Mouse (Mus musculus) layer of hippocampus, adult 18-20 months (tissue): ENCODE measurements at regions not wholly inside any gene's neighbourhood (a gene's known extent, or its start where the extent isn't known, plus 50 kb on each side); places are given as distances from the start of the nearest gene placed in this dataset.

Experiments used
- DNase-seq, 2 experiments: peaks; one replicate each; pipeline ENCODE4 v3.0.0; 2022; ENCODE audit warnings: low spot score in 2 of 2

DNA sequence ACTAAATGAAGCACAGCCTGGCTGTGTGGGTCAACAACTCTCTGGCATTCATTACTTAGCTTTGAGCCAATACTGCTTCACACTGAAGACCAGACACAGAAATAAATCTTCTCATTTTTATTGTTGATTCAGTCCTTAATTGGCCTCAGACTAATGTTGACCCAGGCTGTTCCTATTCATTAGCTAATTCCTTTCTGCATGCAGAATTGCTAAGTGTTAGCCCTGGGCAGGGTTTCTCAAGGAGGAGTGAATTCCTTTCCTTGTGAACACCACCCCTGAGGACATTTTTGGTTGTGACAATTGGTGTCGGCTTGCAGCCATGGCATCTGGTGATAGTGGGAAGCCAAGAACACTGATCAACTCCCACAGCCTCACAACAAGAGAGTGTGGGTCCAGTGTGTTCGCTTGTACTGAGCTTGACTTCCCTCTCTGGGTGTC, 179.5 kb downstream of the Cavin4 start:
- peak in 1 of 2 experiments; percentile 29 for DNase-seq

DNA sequence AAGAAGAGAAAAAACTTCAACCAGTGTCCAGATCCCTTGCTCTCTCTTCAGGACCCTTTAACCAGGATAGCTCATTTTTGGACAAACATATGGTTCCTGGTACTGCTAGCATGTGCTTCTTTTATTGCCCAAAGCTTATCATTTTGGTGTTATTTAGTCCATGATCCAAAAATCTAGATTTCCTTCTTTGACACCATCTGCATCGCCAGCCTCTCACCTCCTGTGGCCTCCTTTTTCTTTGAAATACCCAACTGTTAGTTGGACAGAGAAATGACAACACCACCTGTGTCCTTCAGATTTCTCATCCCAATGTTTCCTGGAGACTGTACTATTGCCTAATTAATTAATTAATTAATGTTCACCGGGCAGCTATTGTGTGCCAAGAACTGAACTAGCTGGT, 188.0 kb upstream of the Plppr1 start:
- peak; percentile 5 to 30 for DNase-seq

DNA sequence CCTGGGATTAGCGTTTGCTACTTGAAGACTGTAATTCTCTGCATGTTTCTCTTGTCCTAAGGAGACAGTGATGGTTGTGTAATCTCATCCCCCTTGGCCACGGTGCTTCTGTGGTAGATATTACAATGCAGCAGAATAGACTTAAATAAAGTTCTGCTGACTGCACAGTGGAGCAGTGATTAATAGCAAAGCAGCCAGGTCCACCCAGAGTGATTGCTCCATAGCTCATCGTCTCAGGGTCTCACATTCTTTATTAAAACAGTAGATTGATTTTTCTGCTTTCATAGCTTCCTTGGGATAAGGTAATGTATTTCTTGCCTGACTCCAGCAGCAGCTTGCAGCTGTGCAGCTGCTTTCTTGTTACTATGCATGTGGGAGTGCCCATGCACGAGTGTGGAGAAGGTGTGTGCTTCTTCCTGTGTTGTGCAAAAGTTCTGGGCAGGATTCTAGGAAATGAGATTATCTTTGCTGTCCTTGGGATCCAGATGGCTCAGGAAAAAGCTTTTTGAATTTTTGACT, 169.9 kb upstream of the Plppr1 start:
- DNase-seq, result no peak

DNA sequence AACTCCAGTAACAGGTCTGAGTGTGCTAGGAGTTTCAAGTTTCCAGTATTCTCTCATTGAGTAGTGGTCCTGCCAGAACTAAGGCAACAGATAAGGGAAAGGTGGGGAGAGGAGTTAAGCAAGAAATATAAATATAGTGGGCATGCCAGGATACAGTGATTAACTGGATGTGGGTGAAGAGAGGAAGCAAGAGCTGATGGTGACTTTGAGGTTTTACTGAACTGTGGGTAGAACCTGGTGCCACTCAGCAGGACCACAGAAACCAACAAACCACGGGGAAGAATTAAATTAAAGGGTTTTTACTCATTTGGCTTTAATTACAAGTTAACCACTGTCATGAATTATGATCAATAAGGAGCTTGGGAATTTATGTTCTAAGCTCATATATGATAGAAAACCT, 154.5 kb upstream of the Plppr1 start:
- no peak for DNase-seq

DNA sequence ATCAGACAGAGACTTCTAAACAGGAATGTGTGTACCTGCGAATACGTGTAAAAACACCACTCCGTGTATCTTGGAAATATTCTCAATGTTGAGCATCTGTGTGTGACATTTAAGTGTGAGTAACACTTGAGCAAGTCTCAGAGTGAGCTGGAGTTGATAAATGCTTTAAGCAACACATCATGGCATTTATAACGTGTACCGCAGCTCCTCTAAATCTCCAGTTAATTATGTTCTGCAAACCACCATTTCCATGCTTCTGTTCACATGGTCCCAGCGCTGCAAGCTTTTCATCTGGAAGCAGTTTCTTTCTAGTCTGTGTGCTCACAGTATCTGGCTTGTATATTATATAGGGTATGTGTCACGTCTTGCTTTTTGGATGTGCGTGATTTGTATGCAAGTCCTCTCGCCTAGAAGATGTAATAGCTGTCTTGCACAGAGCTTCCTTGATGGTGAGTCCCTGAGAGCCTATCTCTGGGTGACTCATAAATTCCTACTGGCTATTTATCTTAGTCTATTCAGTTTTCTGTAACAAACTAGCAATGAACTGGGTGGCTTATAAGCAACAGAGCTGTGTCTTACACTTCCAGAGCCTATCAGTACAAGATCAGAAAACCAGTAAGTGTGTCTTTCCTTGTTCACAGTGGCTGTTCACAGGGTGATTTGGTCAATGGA, 153.7 kb upstream of the Plppr1 start:
- DNase-seq, result no peak

DNA sequence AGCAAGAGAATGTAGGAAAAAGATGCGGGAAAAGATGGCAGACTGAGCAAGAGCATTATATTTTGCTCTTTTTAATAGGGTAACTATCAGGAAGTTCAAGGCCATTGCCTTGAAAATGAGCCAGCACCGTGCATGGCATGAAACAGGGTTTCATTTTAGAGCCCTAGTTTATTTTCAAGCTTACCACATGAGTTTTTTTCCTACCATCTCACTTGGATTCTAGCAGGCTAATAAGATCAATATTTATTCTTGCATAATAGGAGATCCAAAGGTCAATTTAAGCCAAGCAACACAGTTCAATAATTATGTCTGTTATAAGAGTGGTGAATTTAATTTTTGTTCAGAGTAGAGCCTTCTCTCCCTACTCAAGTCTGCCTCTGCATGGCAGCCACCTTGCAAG, 149.9 kb upstream of the Plppr1 start:
- DNase-seq, result no peak

DNA sequence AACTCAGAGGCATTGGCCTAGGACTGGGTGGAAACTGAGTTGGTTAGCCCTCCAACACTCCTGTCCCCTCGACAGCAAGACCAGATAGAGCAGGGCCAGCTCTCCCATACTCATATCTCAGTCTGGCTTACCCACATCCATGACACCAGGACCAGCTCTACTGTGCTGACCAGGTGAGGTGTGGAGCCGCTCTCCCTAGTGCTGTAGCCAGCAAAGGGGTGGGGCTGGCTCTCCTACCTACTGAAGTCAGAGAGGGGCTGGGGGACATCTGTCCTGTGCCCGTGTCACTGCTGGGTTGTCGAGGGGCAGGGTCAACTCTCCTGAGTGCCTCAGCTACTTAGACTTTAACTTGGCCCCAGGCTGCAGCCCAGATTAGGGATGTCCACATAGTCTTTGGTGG, 145.8 kb upstream of the Plppr1 start:
- DNase-seq, result no peak

DNA sequence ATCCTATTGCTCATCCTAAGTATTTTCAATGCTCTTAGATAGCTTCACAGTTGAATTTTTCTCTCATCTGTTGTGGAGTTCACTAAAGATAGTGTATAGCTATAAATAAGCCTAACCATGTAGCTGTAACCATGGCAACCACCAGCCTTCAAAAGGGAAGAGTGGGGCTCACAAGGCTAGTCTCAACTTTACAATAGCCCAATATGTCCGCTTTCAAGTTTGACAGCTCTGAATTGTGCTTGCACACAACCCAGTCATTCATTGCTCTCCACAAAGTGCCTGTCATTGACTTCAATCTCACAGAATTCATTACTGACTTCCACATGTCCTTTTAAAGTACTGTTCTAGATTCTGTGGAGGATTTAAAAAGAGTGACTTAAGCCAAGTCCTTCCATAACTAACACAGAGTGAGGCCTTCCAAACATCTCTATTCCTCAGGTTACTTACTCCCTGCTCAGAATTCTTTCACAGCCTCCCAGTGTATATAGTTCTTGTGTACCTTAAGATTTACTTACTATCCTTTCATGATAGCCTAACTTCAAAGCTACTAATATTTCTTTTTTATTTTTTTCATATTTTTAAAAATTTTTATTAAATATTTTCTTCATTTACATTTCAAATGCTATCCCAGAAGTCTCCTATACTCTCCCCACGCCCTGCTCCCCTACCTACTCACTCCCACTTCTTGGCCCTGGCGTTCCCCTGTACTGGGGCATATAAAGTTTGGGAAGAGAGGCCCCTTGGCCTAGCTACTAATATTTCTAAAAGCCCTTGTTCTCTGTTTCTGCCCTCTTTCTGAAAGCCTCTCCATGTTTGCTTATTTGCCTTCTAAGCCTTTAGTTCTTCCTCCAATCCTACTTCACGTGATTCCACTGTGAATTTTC, 134.3 kb upstream of the Plppr1 start:
- DNase-seq, result peak; percentile 13 to 67

DNA sequence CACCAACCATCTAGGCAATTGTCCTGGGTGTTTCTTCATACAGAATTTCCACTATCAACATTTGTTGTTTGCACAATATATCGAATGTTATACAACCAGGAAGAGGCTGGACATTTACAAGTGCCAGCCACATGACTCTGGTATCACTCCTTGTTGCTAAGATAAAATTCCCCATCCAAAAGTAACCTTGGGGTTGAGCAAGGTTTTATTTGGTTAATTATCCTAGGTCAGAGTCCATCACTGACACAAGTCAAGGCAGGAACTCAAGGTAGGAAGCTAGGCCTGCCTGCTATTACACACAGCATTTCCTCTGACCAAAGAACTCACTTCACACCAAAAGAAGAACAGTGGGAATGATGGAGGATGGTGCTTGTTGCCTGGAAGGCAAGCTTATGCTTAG, 120.7 kb upstream of the Plppr1 start:
- DNase-seq, result no peak

DNA sequence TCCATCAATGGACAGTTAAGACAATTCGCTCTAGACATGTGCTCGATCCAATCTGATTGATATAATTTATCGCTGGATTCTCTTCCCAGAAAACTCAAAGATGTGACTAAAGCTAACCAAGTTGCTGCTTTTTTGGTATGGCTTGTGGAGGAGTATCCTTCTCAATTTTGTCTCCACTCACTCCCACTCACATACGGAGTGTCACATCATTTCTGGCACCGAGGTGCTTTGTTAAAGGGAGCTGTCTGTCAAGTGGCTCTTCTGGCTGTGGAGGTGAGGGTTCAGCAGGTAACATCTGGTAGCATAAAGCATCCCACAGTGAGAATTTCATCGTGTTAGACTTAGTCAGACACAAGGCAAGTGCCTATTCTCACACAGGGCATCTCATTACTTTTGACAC, 120.2 kb upstream of the Plppr1 start:
- peak in 1 of 2 experiments; percentile 11 for DNase-seq

DNA sequence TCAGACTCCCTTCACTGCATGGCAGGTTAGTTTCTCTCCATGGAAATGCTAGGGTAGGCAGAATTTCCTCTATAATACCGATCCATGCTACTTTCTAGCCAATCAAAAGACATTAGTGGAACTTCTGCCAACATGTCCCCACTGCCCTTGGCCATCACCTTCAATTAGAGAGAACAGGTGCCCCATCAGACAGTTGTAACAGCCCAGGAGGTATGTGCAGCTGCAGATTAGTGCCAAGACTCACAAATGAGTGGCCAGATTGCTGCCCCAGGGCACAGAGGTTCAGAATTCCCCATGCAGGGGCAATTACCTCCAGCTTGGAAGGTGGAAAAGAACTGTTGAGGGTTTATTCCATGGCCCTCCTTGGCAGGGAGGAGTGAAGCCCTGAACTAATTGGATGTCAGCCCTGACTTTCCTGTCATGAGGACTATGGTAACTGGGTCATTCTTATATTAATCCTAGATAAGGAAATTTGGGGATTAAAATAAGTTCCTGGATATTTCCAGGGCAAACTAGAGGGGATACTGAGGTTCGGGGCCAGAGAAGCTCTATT, 113.7 kb upstream of the Plppr1 start:
- DNase-seq, result no peak

DNA sequence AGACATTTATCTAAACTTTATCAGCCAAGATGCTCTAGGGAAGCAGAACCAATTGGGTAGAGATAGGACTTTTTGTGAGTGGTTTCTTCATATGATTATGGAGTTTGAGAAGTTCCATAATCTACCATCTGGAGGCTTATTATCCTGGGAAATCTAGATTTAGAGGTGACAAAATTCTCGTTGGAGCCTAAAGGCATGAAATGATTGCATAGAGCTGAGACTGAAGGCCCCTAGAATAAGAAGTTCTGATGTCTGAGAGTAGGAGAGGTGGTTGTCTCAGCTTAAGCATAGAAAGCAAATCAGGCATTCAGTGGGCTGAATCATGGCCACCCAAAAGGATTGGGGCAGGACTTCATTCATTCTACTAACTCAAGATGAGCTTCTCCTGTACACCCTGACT, 106.1 kb upstream of the Plppr1 start:
- no peak for DNase-seq

DNA sequence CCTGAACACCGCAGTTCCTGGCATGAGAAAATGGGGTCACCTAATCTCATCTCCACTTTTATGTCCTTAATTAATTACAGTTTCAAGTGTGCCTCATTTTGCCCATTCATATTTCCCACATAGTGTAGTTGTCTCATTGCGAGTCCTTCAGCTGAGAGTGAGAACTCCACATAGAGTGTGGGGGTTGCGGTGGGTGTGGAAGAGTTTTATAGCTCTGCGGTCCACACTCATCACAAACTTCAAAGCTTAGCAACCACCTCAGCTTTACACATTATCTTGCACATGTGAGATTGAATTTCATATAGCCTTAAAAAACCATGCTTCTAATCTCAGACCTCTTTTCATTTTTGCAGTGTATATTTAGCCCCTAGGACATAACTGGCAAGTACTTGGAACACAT, 83.3 kb upstream of the Plppr1 start:
- DNase-seq, result no peak

DNA sequence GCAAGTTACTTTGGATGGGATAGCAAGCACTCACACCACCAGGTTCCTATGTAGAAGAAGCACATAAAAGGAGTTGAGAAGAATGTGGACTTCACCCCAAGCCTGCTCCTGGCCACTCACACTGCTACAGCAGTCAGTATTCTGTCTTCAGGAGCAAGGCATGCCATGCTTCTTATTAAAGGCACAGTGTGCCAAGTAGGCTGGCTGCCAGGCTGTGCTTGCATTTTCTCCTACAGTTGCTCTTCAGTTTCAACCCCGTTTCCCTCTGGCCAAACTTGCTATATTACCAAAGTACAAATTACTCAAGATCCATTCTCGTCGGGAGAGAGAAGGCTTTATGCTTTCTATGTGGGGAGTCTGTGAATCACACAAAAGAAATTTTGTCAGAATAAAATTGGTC, 67.1 kb upstream of the Plppr1 start:
- DNase-seq, result no peak
